Mouse (Mus musculus) liver, embryonic 13.5 days (tissue): ENCODE measurements around the gene Itpkc. TPM values are rescaled to one million over a fixed set of nuclear protein-coding genes. Genes with fewer than 3 reads are reported as not detected.

Source experiments
- ATAC-seq: fragments of 200-750 bp; cut with Nextera tagmentation; 2 replicates; pipeline ENCODE4 v1.8.0; 2017; ENCODE audit warnings: low read depth, mild to moderate bottlenecking, moderate number of reproducible peaks, moderate library complexity
- DNase-seq: peaks from one replicate; pipeline ENCODE4 v3.0.0; 2022
- H3K27ac ChIP-seq: fragments of 300-500 bp; sonication (generic); 2 replicates; pipeline ENCODE4 v1.5.1; 2015; ENCODE audit warnings: moderate library complexity, mild to moderate bottlenecking, inconsistent platforms
- H3K27me3 ChIP-seq: fragments of 300-500 bp; sonication (generic); 2 replicates; pipeline ENCODE4 v1.6.1; 2015; ENCODE audit warnings: mild to moderate bottlenecking, inconsistent platforms
- H3K36me3 ChIP-seq: fragments of 300-500 bp; sonication (generic); 2 replicates; pipeline ENCODE4 v1.6.1; 2015; ENCODE audit warnings: mild to moderate bottlenecking, inconsistent platforms
- H3K4me1 ChIP-seq: fragments of 300-500 bp; sonication (generic); replicated peaks from 2 replicates; pipeline ENCODE4 v1.6.1; 2015; ENCODE audit warnings: inconsistent platforms
- H3K4me2 ChIP-seq: fragments of 300-500 bp; sonication (generic); 2 replicates; pipeline ENCODE4 v1.6.1; 2015; ENCODE audit warnings: inconsistent platforms, mild to moderate bottlenecking, moderate library complexity
- H3K4me3 ChIP-seq: fragments of 300-500 bp; sonication (generic); replicated peaks from 2 replicates; pipeline ENCODE4 v1.5.1; 2015; ENCODE audit warnings: mild to moderate bottlenecking, inconsistent platforms
- H3K9ac ChIP-seq: fragments of 300-500 bp; sonication (generic); 2 replicates; pipeline ENCODE4 v1.6.1; 2015; ENCODE audit warnings: mild to moderate bottlenecking, inconsistent platforms
- H3K9me3 ChIP-seq: fragments of 300-500 bp; sonication (generic); replicated peaks from 2 replicates; pipeline ENCODE4 v1.6.1; 2016; ENCODE audit warnings: inconsistent platforms
- WGBS: fragments of 180-500 bp; shearing (Covaris S2); methylation state at CpG from one replicate; pipeline ENCODE4 v1.1.7; 2015; ENCODE audit not compliant: insufficient replicate concordance; 5-methylcytosine and 5-hydroxymethylcytosine counted together
- polyA plus RNA-seq: library from polyadenylated mRNA; unstranded; fragments of >200 nt; fragmentation: Nextera tagmentation; extraction: Ambion mirVana; gene quantifications from 2 replicates; pipeline ENCODE4 v1.2.1, GENCODE M21; 2015

The Itpkc gene
- polyA plus RNA-seq, 1 experiment from 2014 or later: 1.4 TPM

DNA sequence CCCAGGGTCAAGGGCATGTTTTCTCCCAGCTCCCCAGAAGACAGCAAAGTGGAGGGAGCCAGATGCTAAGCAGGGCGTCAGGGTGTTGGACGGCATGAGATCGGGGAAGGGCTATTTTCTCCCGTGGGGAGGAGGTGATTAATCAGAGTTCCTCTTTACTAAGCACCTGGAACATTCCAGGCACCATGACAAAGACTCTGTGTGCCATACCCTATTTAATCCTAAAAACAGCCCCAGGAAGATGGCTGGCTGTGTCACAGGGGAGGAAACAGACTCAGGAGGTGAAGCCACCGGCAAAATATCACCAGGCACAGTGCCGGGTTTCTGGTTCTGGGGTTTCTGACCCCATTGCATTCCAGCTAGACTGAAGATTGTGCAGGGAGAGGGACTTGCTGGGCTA lies 6.5 kb downstream of the Itpkc start:
- Histone ChIP-seq H3K36me3 (peaks cover 18% of the 10 kb centered on the region), H3K9ac (no peak overlapping the region; the same call in 1 of the 2 replicates), H3K4me3 (no peak overlapping the region), H3K27me3 (no peaks in the 10 kb centered on the region), H3K4me2 (no peak overlapping the region), H3K9me3 (no peaks in the 10 kb centered on the region), H3K4me1 (peaks cover 66% of the 10 kb centered on the region), H3K27ac (peak overlapping the region; percentile 56)
- WGBS: 78% methylated on average over 6 of the region's 6 CpGs
- ATAC-seq (no peak), DNase-seq (no peak)

DNA sequence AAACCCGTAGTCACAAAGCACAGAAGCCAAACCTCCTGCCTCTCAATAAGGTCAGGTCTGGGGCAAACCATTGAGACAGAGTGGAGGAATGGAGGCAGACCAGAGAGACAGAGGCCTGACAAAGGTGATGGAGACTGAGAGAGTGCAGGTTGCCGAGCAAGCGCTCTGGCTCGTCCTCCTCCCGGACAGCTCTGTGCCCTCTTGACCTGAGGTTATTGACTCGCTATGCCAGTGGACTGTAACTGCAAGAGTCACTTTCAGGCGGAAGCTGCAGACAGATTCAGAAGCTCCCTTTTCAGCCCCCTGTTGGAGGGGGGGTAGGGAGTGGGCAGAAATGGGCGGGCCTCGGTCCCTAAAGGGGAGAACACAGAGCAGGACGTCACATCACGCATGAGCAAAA lies 8.5 kb downstream of the Itpkc start:
- Histone ChIP-seq H3K4me1 (peaks cover 46% of the 10 kb centered on the region), H3K4me2 (no peak overlapping the region), H3K27me3 (no peaks in the 10 kb centered on the region), H3K27ac (no peak overlapping the region), H3K36me3 (peaks cover 26% of the 10 kb centered on the region), H3K9me3 (no peaks in the 10 kb centered on the region), H3K4me3 (no peak overlapping the region), H3K9ac (no peak overlapping the region)
- WGBS: 77% methylated on average over 11 of the region's 11 CpGs
- ATAC-seq: peak; percentile 56
- no peak for DNase-seq

DNA sequence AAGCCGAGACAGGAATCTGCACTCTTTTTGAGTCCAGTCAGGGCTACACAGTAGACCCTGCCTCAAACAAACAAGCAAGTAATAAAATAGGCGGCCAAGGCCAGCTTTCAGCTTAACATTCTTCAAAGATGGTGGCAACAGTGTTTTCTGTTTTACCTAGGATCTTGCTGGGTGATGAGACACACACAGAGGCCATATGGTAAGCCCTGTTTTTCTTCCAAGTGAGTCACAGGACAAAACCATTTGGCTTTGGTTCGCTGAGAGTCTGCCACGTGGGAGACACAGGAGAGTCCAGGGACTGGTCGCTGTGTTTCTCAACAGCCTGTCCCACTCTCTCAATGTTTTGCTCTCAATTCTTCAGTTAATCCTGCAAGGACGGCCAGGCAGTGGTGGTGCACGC lies 9.9 kb downstream of the Itpkc start:
- ATAC-seq: no peak

DNA sequence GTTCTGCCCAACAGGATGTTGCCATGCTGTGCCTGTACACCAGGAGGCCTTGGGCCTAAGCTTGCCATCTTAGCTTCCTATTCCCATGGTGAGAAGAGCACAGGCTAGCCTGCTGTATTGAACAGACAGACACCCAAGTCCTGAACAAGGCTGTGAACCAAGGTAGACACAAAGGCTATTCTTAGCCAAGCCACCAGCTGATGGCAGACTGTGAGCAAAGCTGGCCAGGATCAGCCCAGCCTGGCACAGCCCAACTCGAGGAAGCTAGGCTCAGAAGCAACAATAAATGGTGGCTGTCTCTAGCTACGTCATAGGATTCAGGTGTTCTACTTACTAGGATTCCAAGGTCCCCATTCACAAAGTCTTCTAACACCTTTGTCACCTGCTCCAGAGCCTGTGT lies 15.8 kb downstream of the Itpkc start:
- Histone ChIP-seq H3K4me3 (no peak overlapping the region), H3K4me2 (no peak overlapping the region), H3K27me3 (no peaks in the 10 kb centered on the region), H3K4me1 (no peaks in the 10 kb centered on the region), H3K27ac (no peak overlapping the region), H3K9me3 (no peaks in the 10 kb centered on the region), H3K9ac (no peak overlapping the region), H3K36me3 (peaks cover 71% of the 10 kb centered on the region)
- DNase-seq (no peak), ATAC-seq (no peak)
- 83% methylated on average over 2 of the region's 2 CpGs for WGBS

More for the DNA sequence above, 9.9 kb downstream of the Itpkc start:
- H3K9ac ChIP-seq: no peak overlapping the region
- H3K36me3 ChIP-seq: peaks cover 34% of the 10 kb centered on the region
- 74% methylated on average over 7 of the region's 7 CpGs for WGBS
- H3K27ac ChIP-seq: no peak overlapping the region
- DNase-seq: no peak
- no peak overlapping the region for H3K4me3 ChIP-seq
- H3K27me3 ChIP-seq: no peaks in the 10 kb centered on the region
- H3K4me2 ChIP-seq: no peak overlapping the region
- H3K9me3 ChIP-seq: no peaks in the 10 kb centered on the region
- peaks cover 33% of the 10 kb centered on the region for H3K4me1 ChIP-seq

GRCm38 (mm10) chr7:27203730-27204449 lies 24.6 kb downstream of the Itpkc start:
- no peaks in the 10 kb centered on the region for H3K27me3 ChIP-seq
- H3K9me3 ChIP-seq: no peaks in the 10 kb centered on the region
- H3K27ac ChIP-seq: no peak overlapping the region
- DNase-seq (no peak), ATAC-seq (no peak)
- H3K4me2 ChIP-seq: no peak overlapping the region
- no peak overlapping the region for H3K9ac ChIP-seq
- peaks cover 42% of the 10 kb centered on the region for H3K36me3 ChIP-seq
- WGBS: 85% methylated on average over 8 of the region's 8 CpGs
- H3K4me3 ChIP-seq: no peak overlapping the region
- no peaks in the 10 kb centered on the region for H3K4me1 ChIP-seq

- no peak overlapping the region for H3K4me2 ChIP-seq
- H3K9ac ChIP-seq: no peak overlapping the region
- DNase-seq (no peak), ATAC-seq (no peak)
- peaks cover 28% of the 10 kb centered on the region for H3K4me1 ChIP-seq
- 84% methylated on average over 8 of the region's 8 CpGs for WGBS
- H3K36me3 ChIP-seq: peaks cover 30% of the 10 kb centered on the region
- H3K27ac ChIP-seq: no peak overlapping the region
- H3K4me3 ChIP-seq: no peak overlapping the region
- no peaks in the 10 kb centered on the region for H3K9me3 ChIP-seq
- H3K27me3 ChIP-seq: no peaks in the 10 kb centered on the region
Measured at GRCm38 (mm10) chr7:27198779-27199178, 29.7 kb downstream of the Itpkc start.

DNA sequence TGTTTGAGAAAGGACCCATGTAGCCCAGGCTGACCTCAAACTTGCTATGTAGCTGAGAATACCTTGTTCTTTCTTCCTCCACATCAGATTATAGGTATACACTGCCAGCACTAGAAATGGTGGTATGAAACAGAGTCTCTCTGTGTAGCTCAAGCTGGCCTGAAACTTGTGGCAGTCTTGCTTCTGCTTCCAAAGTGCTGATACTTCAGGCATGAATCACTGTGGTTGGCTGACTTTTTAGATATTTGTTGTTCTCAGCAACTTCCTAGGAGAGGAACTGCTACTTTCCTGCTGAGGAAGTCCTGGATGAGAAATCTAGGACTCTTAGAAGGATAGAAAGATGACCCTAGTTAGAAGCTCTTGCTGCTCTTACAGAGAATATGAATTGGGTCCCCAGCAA lies 30.1 kb downstream of the Itpkc start:
- Histone ChIP-seq H3K4me1 (peaks cover 32% of the 10 kb centered on the region), H3K4me3 (no peak overlapping the region), H3K27ac (no peak overlapping the region), H3K27me3 (no peaks in the 10 kb centered on the region), H3K36me3 (peaks cover 30% of the 10 kb centered on the region), H3K4me2 (no peak overlapping the region), H3K9me3 (no peaks in the 10 kb centered on the region), H3K9ac (no peak overlapping the region)
- DNase-seq (no peak), ATAC-seq (no peak)

GRCm38 (mm10) chr7:27197634-27198033 lies 30.8 kb downstream of the Itpkc start:
- Histone ChIP-seq H3K36me3 (peaks cover 30% of the 10 kb centered on the region), H3K27me3 (no peaks in the 10 kb centered on the region), H3K4me2 (no peak overlapping the region), H3K4me1 (peaks cover 37% of the 10 kb centered on the region), H3K4me3 (no peak overlapping the region), H3K9me3 (no peaks in the 10 kb centered on the region), H3K9ac (no peak overlapping the region), H3K27ac (peak overlapping the region; percentile 34; the same call in 1 of the 2 replicates)
- ATAC-seq (no peak), DNase-seq (no peak)
- WGBS: 80% methylated on average over 8 of the region's 8 CpGs

DNA sequence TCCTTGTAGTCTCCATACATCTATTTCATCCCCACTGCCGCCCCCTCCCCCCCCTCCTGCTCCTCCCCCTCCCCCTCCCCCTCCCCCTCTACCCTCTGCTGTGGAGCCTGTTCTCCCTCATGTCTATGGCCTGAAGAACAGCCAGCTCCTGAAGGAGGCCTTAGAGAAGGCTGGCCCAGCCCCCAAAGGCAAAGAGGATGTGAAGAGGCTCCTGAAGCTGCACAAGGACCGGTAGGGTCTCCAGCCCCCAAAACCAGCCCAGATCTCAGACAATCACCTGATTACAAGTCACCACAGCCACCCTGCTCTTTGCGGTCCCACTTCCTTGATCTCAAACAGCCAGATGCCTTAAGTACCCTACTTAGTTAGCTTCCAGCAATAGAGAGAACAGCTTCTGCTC lies 31.3 kb downstream of the Itpkc start:
- Histone ChIP-seq H3K36me3 (peaks cover 30% of the 10 kb centered on the region), H3K4me1 (peaks cover 38% of the 10 kb centered on the region), H3K27me3 (no peaks in the 10 kb centered on the region), H3K27ac (peak overlapping the region; percentile 81; the same call in 1 of the 2 replicates), H3K9ac (no peak overlapping the region), H3K4me2 (peak overlapping the region; percentile 86), H3K9me3 (no peaks in the 10 kb centered on the region), H3K4me3 (no peak overlapping the region)
- ATAC-seq (no peak), DNase-seq (no peak)
- 66% methylated on average over 3 of the region's 3 CpGs for WGBS

DNA sequence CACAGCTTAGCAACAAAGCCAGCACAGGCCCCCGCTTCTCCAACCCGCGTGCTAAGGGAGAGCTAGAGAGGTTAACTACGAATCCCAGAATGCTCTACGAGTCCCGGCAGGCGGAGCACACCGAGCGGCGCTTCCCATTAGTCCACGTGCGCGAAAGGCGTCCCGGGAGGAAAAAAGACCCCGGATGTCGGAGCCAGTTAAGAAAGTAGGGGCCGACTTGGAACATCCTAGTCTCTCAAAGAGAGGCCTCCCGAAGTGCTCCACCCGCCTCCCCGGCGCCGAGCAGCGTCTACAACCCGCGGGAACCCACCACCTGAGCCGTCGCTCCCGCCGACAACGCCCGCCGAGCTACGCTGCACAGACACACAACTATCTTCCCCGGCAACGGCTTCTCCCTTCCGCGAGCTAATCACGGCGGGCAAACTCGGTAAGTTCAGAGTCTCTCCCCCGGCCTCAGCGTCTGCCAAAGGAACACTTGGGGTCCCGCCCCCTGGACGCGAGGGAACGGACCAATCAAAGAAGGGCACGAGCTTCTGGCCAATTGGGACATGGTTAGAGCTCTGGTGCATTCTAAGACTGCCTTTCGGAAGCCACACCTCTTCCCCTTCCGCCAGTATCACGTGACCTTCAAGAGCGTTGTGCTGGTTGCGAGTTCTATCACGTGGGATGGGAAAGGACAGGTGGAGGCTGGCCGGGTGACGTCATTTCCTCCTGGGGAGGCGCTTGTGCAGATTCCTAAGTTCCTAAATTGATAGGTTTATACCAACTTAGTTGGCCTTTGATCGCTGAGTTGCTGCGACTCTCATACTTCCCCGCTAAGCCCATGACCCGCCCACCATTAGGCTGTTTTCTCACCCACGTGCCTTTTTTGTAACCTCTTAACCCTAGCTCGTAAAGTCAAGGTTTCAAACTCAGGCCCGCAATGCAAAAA lies 32.5 kb downstream of the Itpkc start, which contains the start of the genes BC024978 and Snrpa:
BC024978 (plus strand) TSS at position 101 of the 931 bp plus-strand sequence.
Snrpa (minus strand) TSS at position 591 of the 931 bp plus-strand sequence.
- peak; percentile 96 for DNase-seq
- H3K4me1 ChIP-seq: peaks cover 40% of the 10 kb centered on the region
- H3K4me2 ChIP-seq: peak within 1 kb of the TSS; percentile 86
- ATAC-seq: peak; percentile 97
- no peaks in the 10 kb centered on the region for H3K27me3 ChIP-seq
- peak within 1 kb of the TSS; percentile 85 for H3K4me3 ChIP-seq
- H3K36me3 ChIP-seq: peaks cover 38% of the 10 kb centered on the region
- peak within 1 kb of the TSS; percentile 84 for H3K9ac ChIP-seq
- H3K9me3 ChIP-seq: no peaks in the 10 kb centered on the region
- H3K27ac ChIP-seq: peak within 1 kb of the TSS; percentile 97
- WGBS: under 1% methylated on average over 64 of the region's 64 CpGs

DNA sequence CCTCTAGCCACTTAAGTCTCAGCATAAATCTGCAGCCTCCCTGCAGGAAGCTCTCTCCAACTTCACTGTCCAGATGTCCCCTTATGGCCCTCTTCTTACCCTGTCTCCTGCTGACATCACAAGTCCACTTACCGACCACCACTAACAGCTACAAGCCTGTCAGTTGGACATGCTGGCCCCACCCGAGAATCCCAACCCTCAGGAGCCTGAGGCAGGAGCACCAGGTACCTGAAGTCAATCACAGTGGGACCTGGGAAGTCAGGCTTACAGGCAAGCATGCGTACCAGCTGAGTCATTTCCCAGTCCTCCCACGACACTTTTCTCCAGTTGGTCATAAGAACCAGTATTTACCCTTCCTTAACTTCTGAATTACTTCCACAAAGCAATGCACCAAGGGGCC lies 34.7 kb downstream of the Itpkc start:
- ATAC-seq: no peak
- 74% methylated on average over 4 of the region's 4 CpGs for WGBS
- H3K9ac ChIP-seq: 0 out of 2 replicates have a peak overlapping the region, but pooled peaks have one; percentile 27
- no peaks in the 10 kb centered on the region for H3K27me3 ChIP-seq
- H3K4me1 ChIP-seq: peaks cover 40% of the 10 kb centered on the region
- no peak for DNase-seq
- H3K9me3 ChIP-seq: no peaks in the 10 kb centered on the region
- peaks cover 60% of the 10 kb centered on the region for H3K36me3 ChIP-seq
- no peak overlapping the region for H3K4me3 ChIP-seq
- H3K27ac ChIP-seq: no peak overlapping the region
- 0 out of 2 replicates have a peak overlapping the region, but pooled peaks have one; percentile 24 for H3K4me2 ChIP-seq
